Mouse (Mus musculus) forebrain, embryonic 14.5 days (tissue): ENCODE results near the gene Gmfg. TPM values are rescaled to one million over a fixed set of nuclear protein-coding genes. Genes with fewer than 3 reads are reported as not detected.
A peak's percentile ranks its signal among the peaks of the same experiment; 100 is the strongest.

Experiments
- ATAC-seq: fragments of 200-750 bp; cut with Nextera tagmentation; 2 replicates; pipeline ENCODE4 v1.8.0; 2017; ENCODE audit warnings: mild to moderate bottlenecking, moderate library complexity
- DNase-seq: peaks from one replicate; pipeline ENCODE4 v3.0.0-alpha.2; 2015; ENCODE audit warnings: low spot score
- H3K27ac ChIP-seq: fragments of 300-500 bp; sonication (generic); 2 replicates; pipeline ENCODE4 v1.5.1; 2014; ENCODE audit warnings: low read depth, mild to moderate bottlenecking, control low read depth, low read length, moderate library complexity
- H3K27me3 ChIP-seq: fragments of 300-500 bp; sonication (generic); replicated peaks from 2 replicates; pipeline ENCODE4 v1.6.1; 2014; ENCODE audit warnings: low read length, control low read depth, mixed read lengths; ENCODE audit not compliant: control insufficient read depth, insufficient read depth
- H3K36me3 ChIP-seq: fragments of 300-500 bp; sonication (generic); 2 replicates; pipeline ENCODE4 v1.6.1; 2014; ENCODE audit warnings: low read length, control low read depth; ENCODE audit not compliant: control insufficient read depth, insufficient read depth
- H3K4me1 ChIP-seq: fragments of 300-500 bp; sonication (generic); 2 replicates; pipeline ENCODE4 v1.6.1; 2014; ENCODE audit warnings: antibody characterized with exemption, low read length, control low read depth; ENCODE audit not compliant: control insufficient read depth, insufficient read depth
- H3K4me2 ChIP-seq: fragments of 300-500 bp; sonication (generic); 2 replicates; pipeline ENCODE4 v1.6.1; 2014; ENCODE audit warnings: mild to moderate bottlenecking, control low read depth, low read length
- H3K4me3 ChIP-seq: fragments of 300-500 bp; sonication (generic); 2 replicates; pipeline ENCODE4 v1.5.1; 2014; ENCODE audit warnings: low read depth, low read length, control low read depth
- H3K9ac ChIP-seq: fragments of 300-500 bp; sonication (generic); 2 replicates; pipeline ENCODE4 v1.6.1; 2014; ENCODE audit warnings: mild to moderate bottlenecking, low read length, control low read depth, moderate library complexity
- H3K9me3 ChIP-seq: fragments of 300-500 bp; sonication (generic); replicated peaks from 2 replicates; pipeline ENCODE4 v1.6.1; 2016; ENCODE audit warnings: low read length, control low read depth, mixed read lengths; ENCODE audit not compliant: control insufficient read depth
- WGBS: fragments of 180-500 bp; shearing (Covaris S2); extraction: QIAGEN DNeasy Blood & Tissue Kit; methylation state at CpG from one replicate; pipeline ENCODE4 v1.1.7; 2014; 5-methylcytosine and 5-hydroxymethylcytosine counted together
- polyA plus RNA-seq: library from polyadenylated mRNA; unstranded; fragments of >200 nt; fragmentation: Nextera tagmentation; extraction: Ambion mirVana; gene quantifications from 2 replicates; pipeline ENCODE4 v1.2.1, GENCODE M21; 2014

Gmfg gene
- 3.3 and 4.9 TPM in 2 replicates for polyA plus RNA-seq

- H3K36me3 ChIP-seq, result peaks cover 14% of the 10 kb centered on the region; the same call in 1 of the 2 replicates
- H3K4me2 ChIP-seq, result peak within 1 kb of the TSS; percentile 53
- H3K9ac ChIP-seq, result peak within 1 kb of the TSS; percentile 40
- no peaks in the 10 kb centered on the region for H3K27me3 ChIP-seq
- ATAC-seq (peak; percentile 52), DNase-seq (peak; percentile 90)
- peak within 1 kb of the TSS; percentile 82 for H3K4me3 ChIP-seq
- peaks cover 11% of the 10 kb centered on the region for H3K4me1 ChIP-seq
- 2% methylated on average over 16 of the region's 16 CpGs for WGBS
- 0 out of 2 replicates have a peak within 1 kb of the TSS, but pooled peaks have one; percentile 15 for H3K27ac ChIP-seq
- H3K9me3 ChIP-seq, result no peaks in the 10 kb centered on the region
Measured at GRCm38 (mm10) chr7:28436932-28437570, at the start of gene Gmfg. Gene Gmfg, plus strand, starts transcription at chr7:28437447.

GRCm38 (mm10) chr7:28390331-28390730, 46.9 kb upstream of the Gmfg start:
- Histone ChIP-seq H3K4me3 (no peak overlapping the region), H3K4me2 (no peak overlapping the region), H3K36me3 (peaks cover 45% of the 10 kb centered on the region), H3K27me3 (no peaks in the 10 kb centered on the region), H3K4me1 (peaks cover 8% of the 10 kb centered on the region), H3K9me3 (no peaks in the 10 kb centered on the region), H3K9ac (no peak overlapping the region), H3K27ac (no peak overlapping the region)
- ATAC-seq (no peak), DNase-seq (no peak)
- WGBS, result 94% methylated on average over 3 of the region's 3 CpGs

- ATAC-seq, result peak; percentile 98
- peak within 1 kb of the TSS; percentile 85 for H3K9ac ChIP-seq
- peak within 1 kb of the TSS; percentile 81 for H3K4me3 ChIP-seq
- peak; percentile 100 for DNase-seq
- H3K36me3 ChIP-seq, result peaks cover 58% of the 10 kb centered on the region
- peak within 1 kb of the TSS; percentile 56 for H3K27ac ChIP-seq
- H3K4me1 ChIP-seq, result peaks cover 8% of the 10 kb centered on the region
- peak within 1 kb of the TSS; percentile 94 for H3K4me2 ChIP-seq
- WGBS, result under 1% methylated on average over 58 of the region's 58 CpGs
- no peaks in the 10 kb centered on the region for H3K27me3 ChIP-seq
- H3K9me3 ChIP-seq, result no peaks in the 10 kb centered on the region
Measured at GRCm38 (mm10) chr7:28392429-28393271, 44.6 kb upstream of the Gmfg start, which contains the start of the genes Med29 and Paf1. Gene Med29, minus strand, starts transcription at chr7:28392708. Gene Paf1, plus strand, starts transcription at chr7:28392951.

- no peaks in the 10 kb centered on the region for H3K27me3 ChIP-seq
- peaks cover 8% of the 10 kb centered on the region for H3K4me1 ChIP-seq
- peak overlapping the region; percentile 94 for H3K4me2 ChIP-seq
- H3K4me3 ChIP-seq, result peak overlapping the region; percentile 81
- peak overlapping the region; percentile 85 for H3K9ac ChIP-seq
- peaks cover 60% of the 10 kb centered on the region for H3K36me3 ChIP-seq
- no peaks in the 10 kb centered on the region for H3K9me3 ChIP-seq
- ATAC-seq (no peak), DNase-seq (no peak)
- peak overlapping the region; percentile 56 for H3K27ac ChIP-seq
- 6% methylated on average over 22 of the region's 22 CpGs for WGBS
Measured at GRCm38 (mm10) chr7:28393272-28393951, 43.8 kb upstream of the Gmfg start.

GRCm38 (mm10) chr7:28395425-28395824, 41.8 kb upstream of the Gmfg start:
- H3K9ac ChIP-seq, result no peak overlapping the region
- H3K4me1 ChIP-seq, result peaks cover 8% of the 10 kb centered on the region
- ATAC-seq, result no peak
- H3K4me3 ChIP-seq, result no peak overlapping the region
- 93% methylated on average over 4 of the region's 4 CpGs for WGBS
- no peak overlapping the region for H3K27ac ChIP-seq
- H3K9me3 ChIP-seq, result no peaks in the 10 kb centered on the region
- H3K27me3 ChIP-seq, result no peaks in the 10 kb centered on the region
- no peak for DNase-seq
- peaks cover 60% of the 10 kb centered on the region for H3K36me3 ChIP-seq
- H3K4me2 ChIP-seq, result no peak overlapping the region

DNA sequence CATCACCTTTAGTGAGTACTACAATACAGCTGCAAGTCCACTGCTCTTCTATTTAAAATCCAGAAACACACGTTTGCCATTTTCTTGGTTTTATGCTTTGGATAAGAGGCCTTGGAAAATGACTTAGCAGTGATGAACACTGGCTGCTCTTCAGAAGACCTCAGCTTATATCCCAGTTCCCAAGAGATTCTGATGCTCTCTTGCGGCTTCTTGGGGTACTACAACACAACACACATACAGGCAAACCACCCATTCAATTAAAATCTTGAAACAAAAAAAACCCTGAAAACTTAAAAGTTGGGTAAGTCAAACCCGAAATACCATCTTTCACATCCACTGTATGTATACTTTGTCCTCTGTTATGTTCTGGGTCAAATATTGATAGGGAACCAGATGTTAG, 39.2 kb upstream of the Gmfg start:
- Histone ChIP-seq H3K27ac (no peak overlapping the region), H3K9ac (no peak overlapping the region), H3K27me3 (no peaks in the 10 kb centered on the region), H3K4me1 (peaks cover 4% of the 10 kb centered on the region), H3K9me3 (no peaks in the 10 kb centered on the region), H3K36me3 (peaks cover 82% of the 10 kb centered on the region), H3K4me3 (no peak overlapping the region), H3K4me2 (no peak overlapping the region)
- ATAC-seq, result no peak
- peak; percentile 53 for DNase-seq
- WGBS, result 75% methylated on average over 3 of the region's 3 CpGs

DNA sequence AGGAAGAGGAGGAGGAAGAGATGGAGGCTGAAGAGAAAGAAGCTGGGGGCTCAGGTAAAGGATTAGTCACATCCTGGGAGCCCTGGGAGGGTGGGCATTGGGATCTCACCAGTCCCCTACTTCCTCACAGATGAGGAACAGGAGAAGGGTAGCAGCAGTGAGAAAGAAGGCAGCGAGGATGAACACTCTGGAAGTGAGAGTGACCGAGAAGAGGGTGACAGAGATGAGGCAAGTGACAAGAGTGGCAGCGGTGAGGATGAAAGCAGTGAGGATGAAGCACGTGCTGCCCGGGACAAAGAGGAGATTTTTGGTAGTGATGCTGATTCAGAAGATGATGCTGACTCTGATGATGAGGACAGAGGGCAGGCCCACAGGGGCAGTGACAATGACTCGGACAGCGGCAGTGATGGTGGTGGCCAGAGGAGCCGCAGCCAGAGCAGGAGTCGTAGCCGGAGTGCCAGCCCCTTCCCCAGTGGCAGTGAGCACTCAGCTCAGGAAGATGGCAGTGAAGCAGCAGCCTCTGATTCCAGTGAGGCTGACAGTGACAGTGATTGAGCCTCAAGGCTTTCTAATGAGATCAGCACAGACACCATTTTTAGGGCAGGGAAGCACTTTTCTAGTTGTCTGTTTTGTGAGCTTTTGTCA, 38.4 kb upstream of the Gmfg start:
- Histone ChIP-seq H3K27ac (no peak overlapping the region), H3K9ac (no peak overlapping the region), H3K9me3 (no peaks in the 10 kb centered on the region), H3K27me3 (no peaks in the 10 kb centered on the region), H3K4me2 (no peak overlapping the region), H3K4me3 (no peak overlapping the region), H3K36me3 (peaks cover 90% of the 10 kb centered on the region), H3K4me1 (no peaks in the 10 kb centered on the region)
- 91% methylated on average over 10 of the region's 10 CpGs for WGBS
- DNase-seq, result no peak
- no peak for ATAC-seq

- DNase-seq (no peak), ATAC-seq (no peak)
- Histone ChIP-seq H3K4me2 (no peak overlapping the region), H3K9me3 (no peaks in the 10 kb centered on the region), H3K27ac (no peak overlapping the region), H3K36me3 (peaks cover 99% of the 10 kb centered on the region), H3K27me3 (no peaks in the 10 kb centered on the region), H3K4me3 (no peak overlapping the region), H3K9ac (no peak overlapping the region), H3K4me1 (no peaks in the 10 kb centered on the region)
- WGBS, result 100% methylated on average over 1 of the region's 1 CpGs
Measured at GRCm38 (mm10) chr7:28401030-28401429, 36.2 kb upstream of the Gmfg start.
